Mouse (Mus musculus): Measurements from ENCODE around the gene Hist1h3d. TPM values are rescaled to one million over a fixed set of nuclear protein-coding genes. Genes with fewer than 3 reads are reported as not detected.
"Not testable (repeated sequence)": the region's sequence is repeated elsewhere in the genome, so short reads cannot be mapped to it uniquely, and the experiment has no call there.

The Hist1h3d gene
- polyA plus RNA-seq, 1 experiment from 2014 or later: 1.2 TPM

DNA sequence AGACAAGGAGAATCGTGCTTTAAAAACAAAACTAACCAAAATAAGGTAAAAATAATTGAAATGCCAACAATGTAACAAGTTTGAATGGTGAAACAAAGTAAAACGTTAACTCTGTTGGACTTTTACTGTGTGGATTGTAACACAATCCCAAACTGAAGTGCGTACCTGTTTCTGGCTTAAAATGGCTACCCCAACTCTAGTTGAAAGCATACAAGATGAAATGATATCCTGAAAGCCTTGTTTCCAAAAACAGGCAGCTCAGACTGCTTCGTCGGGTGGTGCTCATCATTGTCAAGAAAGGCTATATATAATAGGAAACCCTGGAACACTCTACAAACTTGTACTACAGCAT lies 14.1 kb upstream of the Hist1h3d start:
- not testable (repeated sequence) for ATAC-seq (replicated peaks); H3K27me3 ChIP-seq (replicated peaks); H3K36me3 ChIP-seq (replicated peaks); H3K9me3 ChIP-seq
- Histone ChIP-seq H3K9ac (peak overlapping the region; percentile 55), H3K27ac (peak overlapping the region; percentile 97), H3K4me1 (peaks cover 12% of the 10 kb centered on the region), H3K4me3 (peak overlapping the region; percentile 49), H3K4me2 (peak overlapping the region; percentile 70)
- WGBS: 0% methylated on average over 2 of the region's 5 CpGs

DNA sequence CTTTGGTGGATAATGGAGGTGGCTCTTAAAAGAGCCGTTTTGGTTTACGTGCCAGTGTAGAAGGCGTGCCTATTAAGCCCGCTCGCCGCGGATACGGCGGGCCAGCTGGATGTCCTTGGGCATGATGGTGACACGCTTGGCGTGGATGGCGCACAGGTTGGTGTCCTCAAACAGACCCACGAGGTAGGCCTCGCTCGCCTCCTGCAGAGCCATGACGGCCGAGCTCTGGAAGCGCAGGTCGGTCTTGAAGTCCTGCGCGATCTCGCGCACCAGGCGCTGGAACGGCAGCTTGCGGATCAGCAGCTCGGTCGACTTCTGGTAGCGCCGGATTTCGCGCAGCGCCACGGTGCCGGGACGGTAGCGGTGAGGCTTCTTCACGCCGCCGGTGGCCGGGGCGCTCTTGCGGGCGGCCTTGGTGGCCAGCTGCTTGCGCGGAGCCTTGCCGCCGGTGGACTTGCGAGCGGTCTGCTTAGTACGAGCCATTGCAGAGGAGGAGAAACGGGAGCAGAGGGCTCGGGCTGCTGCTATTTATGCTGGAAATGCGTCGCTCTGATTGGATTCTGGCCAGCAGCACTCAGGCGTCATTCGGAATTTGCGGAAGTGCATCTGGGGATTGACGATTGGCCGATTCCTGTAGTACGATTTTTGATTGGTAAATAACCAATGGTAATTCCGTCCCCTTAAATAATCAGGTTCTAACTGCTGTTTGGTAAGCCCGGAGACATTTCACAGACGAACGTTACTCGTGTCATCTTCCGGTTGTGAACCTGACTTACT lies 13.5 kb upstream of the Hist1h3d start, which contains the start of gene Hist1h3e:
Gene Hist1h3e (minus strand): TSS at position 487 of the 777 bp plus-strand sequence.
- peak within 1 kb of the TSS; percentile 49 for H3K4me3 ChIP-seq
- H3K9me3 ChIP-seq; H3K36me3 ChIP-seq (replicated peaks); H3K4me1 ChIP-seq; H3K27me3 ChIP-seq (replicated peaks): not testable (repeated sequence)
- peak within 1 kb of the TSS; percentile 55 for H3K9ac ChIP-seq
- under 1% methylated on average over 58 of the region's 67 CpGs for WGBS
- peak within 1 kb of the TSS; percentile 97 for H3K27ac ChIP-seq
- H3K4me2 ChIP-seq: peak within 1 kb of the TSS; percentile 70
- peak; percentile 97 for ATAC-seq (replicated peaks)

DNA sequence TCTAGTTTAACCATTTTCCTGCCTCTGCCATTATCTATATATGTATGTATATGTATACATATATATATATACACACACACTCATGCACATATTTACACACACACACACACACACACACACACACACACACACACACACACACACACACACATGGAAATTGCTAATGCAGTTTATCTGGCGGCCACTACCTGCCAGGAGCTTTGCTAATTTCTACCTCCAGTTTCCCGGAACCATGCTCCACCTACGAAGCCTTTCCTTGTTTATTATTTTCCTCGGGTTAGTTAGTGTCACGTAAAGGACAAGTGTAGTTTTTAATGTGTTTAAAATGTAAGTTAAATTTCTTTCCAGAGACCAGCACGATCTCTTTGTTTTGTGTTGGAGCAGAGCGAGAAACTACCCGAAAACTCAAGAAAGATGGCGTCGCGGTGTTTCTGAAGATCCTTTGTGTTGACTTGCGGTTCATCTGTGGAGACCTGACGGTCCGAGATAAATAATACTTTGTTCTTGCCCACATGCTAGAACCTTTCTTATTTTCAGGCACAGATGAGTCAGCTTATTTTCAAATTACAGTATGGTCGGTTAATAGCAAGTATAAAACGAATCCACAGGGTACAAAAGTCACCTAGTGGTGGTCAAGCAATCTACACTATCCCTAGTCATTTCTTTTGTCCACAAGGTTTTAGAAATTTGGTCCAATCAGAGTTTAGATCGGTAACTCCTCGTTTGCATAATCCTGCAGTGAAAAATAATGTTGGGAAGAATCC lies 12.7 kb upstream of the Hist1h3d start:
- Histone ChIP-seq H3K4me3 (peak overlapping the region; percentile 49), H3K4me2 (peak overlapping the region; percentile 70), H3K27ac (peak overlapping the region; percentile 97), H3K36me3 (replicated peaks) (no peaks in the 10 kb centered on the region), H3K27me3 (replicated peaks) (no peaks in the 10 kb centered on the region), H3K9me3 (no peaks in the 10 kb centered on the region), H3K9ac (peak overlapping the region; percentile 45), H3K4me1 (peaks cover 9% of the 10 kb centered on the region)
- peak; percentile 65 for ATAC-seq (replicated peaks)
- under 1% methylated on average over 18 of the region's 18 CpGs for WGBS

DNA sequence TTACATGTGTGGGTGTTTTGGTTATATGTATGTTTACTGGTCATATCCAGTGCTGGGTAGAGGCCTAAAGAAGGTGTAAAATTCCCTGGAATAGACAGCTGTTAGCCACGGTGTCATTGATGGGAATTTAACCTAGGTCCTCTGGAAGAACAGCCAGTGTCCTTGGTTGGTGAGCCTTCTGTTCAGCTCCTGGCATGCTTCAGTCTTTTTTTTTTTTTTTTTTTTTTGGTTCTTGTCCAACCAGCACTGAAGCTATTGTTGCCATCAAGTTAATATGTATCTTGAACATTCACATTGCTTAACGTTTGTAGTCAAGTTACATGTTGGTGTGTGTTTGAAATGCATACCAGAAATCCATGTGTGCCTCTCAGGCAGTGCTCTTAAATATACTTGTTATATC lies 11.1 kb upstream of the Hist1h3d start:
- peaks cover 9% of the 10 kb centered on the region for H3K4me1 ChIP-seq
- H3K27me3 ChIP-seq (replicated peaks): no peaks in the 10 kb centered on the region
- no peak overlapping the region for H3K4me3 ChIP-seq
- H3K4me2 ChIP-seq: no peak overlapping the region
- WGBS: 96% methylated on average over 2 of the region's 2 CpGs
- H3K36me3 ChIP-seq (replicated peaks): no peaks in the 10 kb centered on the region
- no peak for ATAC-seq (replicated peaks)
- H3K9ac ChIP-seq: no peak overlapping the region
- no peaks in the 10 kb centered on the region for H3K9me3 ChIP-seq
- H3K27ac ChIP-seq: peak overlapping the region; percentile 97; the same call in 1 of the 2 replicates

DNA sequence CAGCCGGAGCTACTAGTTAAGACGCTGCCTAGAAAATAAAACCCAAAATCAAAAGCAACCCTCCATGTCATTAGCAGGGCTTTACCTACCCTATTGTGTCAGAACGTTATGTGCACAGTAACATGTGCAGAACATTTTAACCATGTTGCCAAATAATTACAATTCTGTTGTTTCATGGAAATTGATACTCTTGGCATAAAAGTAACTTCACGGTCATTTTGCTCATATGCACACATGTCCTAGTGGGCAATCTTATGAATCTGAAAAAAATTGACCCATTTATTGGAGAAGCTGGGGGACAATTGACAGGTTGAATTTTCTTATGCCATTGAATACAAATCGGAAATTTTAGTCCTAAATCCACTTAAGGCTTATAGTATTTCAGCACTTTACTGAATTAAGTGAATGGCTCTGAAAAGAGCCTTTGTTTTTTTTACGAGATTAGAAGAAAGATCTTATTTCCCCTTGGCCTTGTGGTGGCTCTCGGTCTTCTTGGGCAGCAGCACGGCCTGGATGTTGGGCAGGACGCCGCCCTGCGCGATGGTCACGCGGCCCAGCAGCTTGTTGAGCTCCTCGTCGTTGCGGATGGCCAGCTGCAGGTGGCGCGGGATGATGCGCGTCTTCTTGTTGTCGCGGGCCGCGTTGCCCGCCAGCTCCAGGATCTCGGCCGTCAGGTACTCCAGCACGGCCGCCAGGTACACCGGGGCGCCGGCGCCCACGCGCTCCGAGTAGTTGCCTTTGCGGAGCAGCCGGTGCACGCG lies 5.1 kb upstream of the Hist1h3d start:
- H3K9me3 ChIP-seq; H3K36me3 ChIP-seq (replicated peaks); H3K27me3 ChIP-seq (replicated peaks): not testable (repeated sequence)
- Histone ChIP-seq H3K27ac (peak overlapping the region; percentile 96), H3K4me1 (peaks cover 27% of the 10 kb centered on the region), H3K4me3 (peak overlapping the region; percentile 45), H3K9ac (peak overlapping the region; percentile 41), H3K4me2 (peak overlapping the region; percentile 75)
- ATAC-seq (replicated peaks): peak; percentile 38; the same call in 1 of the 2 replicates
- 1% methylated on average over 27 of the region's 41 CpGs for WGBS

DNA sequence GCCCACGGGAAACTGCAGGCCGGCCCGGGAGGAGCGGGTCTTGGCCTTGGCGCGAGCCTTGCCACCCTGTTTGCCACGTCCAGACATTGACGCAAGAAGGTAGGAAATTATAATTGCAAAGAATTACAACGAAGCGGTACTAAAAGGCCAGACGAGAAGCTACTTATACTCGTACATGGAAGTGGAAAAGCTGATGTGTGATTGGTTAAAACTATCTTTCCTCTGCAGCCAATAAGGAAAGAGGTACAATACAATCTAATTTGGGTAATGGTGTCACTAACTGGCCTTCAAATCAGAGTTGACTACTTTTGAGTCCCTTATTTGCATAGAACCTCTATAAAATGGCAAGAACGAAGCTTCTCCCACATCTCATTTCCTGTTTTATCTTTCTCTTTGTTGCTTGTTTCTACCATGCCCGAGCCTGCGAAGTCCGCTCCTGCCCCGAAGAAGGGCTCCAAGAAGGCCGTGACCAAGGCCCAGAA lies 4.5 kb upstream of the Hist1h3d start, which contains the start of the genes Hist1h2ae and Hist1h2bg:
Gene Hist1h2ae (minus strand): TSS at position 199 of the 482 bp plus-strand sequence.
Gene Hist1h2bg (plus strand): TSS at position 375 of the 482 bp plus-strand sequence.
- Histone ChIP-seq H3K4me3 (peak within 1 kb of the TSS; percentile 45), H3K9ac (peak within 1 kb of the TSS; percentile 65), H3K4me2 (peak within 1 kb of the TSS; percentile 75), H3K9me3 (no peaks in the 10 kb centered on the region), H3K27ac (peak within 1 kb of the TSS; percentile 96), H3K4me1 (peaks cover 28% of the 10 kb centered on the region), H3K27me3 (replicated peaks) (no peaks in the 10 kb centered on the region), H3K36me3 (replicated peaks) (no peaks in the 10 kb centered on the region)
- peak; percentile 95 for ATAC-seq (replicated peaks)
- WGBS: under 1% methylated on average over 18 of the region's 18 CpGs

DNA sequence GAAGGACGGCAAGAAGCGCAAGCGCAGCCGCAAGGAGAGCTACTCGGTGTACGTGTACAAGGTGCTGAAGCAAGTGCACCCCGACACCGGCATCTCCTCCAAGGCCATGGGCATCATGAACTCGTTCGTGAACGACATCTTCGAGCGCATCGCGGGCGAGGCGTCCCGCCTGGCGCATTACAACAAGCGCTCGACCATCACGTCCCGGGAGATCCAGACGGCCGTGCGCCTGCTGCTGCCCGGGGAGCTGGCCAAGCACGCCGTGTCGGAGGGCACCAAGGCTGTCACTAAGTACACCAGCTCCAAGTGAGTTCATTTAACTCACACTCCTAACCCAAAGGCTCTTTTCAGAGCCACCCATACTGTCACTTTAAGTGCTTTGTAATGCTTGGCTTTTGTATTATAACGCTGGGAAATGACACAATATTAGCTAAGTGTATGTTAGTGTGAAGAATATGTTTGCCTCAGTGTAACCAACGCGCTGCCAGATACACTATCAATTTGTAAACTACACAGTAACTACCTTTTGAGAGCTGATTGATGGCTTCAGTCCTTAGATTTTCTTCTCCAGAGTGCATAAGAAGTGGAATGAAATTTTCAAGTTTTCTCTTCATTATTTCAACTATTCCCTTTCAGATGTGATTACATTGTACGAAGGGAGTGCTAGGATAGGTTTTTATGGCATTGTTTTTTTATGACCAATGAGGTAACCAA lies 3.9 kb upstream of the Hist1h3d start:
- H3K4me3 ChIP-seq: peak overlapping the region; percentile 45
- WGBS: under 1% methylated on average over 13 of the region's 34 CpGs
- 0 out of 2 replicates have a peak, but pooled peaks have one; percentile 0 for ATAC-seq (replicated peaks)
- H3K4me1 ChIP-seq: peaks cover 34% of the 10 kb centered on the region
- not testable (repeated sequence) for H3K9me3 ChIP-seq; H3K27me3 ChIP-seq (replicated peaks); H3K36me3 ChIP-seq (replicated peaks)
- H3K27ac ChIP-seq: peak overlapping the region; percentile 96
- peak overlapping the region; percentile 75 for H3K4me2 ChIP-seq
- H3K9ac ChIP-seq: peak overlapping the region; percentile 65

DNA sequence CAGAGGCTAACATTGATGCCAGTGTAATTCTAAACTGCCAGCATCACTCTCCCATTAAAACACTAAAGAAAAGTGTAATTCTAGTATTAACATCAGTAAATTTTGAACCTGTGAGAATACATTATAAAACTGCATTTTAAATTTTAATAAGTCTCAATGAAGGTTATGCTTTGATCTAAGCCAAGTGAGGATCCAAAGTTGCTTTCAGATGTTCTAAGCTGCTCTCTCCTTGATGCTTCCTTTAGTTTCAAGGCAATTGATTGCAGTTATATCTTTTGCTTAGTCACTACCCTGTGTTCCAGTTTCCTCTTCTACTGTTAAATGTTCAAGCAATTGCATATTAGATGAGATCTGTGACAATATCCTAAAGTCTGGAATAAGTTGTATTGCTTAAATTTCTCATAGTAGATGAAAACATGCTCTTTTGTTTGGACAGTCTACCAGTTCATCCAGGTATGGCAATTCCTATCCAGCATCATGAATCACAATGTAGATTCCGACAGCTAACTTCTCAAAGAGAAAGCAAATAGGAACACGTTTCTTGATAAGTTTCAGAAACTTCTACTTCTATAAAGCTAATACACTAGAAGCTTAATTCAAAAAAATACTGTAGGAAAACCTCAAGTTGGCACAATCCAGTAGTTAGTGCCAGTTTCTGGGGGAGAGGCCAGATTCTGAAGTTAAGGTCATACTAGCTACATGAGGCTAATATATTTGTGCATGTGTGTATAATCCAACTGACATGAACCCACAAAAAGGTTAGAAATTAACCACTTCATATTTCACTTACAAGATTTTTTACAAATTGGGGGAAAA lies 3.1 kb upstream of the Hist1h3d start:
- H3K9ac ChIP-seq: peak overlapping the region; percentile 65; the same call in 1 of the 2 replicates
- peak overlapping the region; percentile 45 for H3K4me3 ChIP-seq
- ATAC-seq (replicated peaks): no peak
- H3K4me1 ChIP-seq: peaks cover 42% of the 10 kb centered on the region
- WGBS: 39% methylated on average over 2 of the region's 2 CpGs
- peak overlapping the region; percentile 96 for H3K27ac ChIP-seq
- no peaks in the 10 kb centered on the region for H3K27me3 ChIP-seq (replicated peaks)
- peak overlapping the region; percentile 75 for H3K4me2 ChIP-seq
- H3K9me3 ChIP-seq: no peaks in the 10 kb centered on the region
- H3K36me3 ChIP-seq (replicated peaks): no peaks in the 10 kb centered on the region

DNA sequence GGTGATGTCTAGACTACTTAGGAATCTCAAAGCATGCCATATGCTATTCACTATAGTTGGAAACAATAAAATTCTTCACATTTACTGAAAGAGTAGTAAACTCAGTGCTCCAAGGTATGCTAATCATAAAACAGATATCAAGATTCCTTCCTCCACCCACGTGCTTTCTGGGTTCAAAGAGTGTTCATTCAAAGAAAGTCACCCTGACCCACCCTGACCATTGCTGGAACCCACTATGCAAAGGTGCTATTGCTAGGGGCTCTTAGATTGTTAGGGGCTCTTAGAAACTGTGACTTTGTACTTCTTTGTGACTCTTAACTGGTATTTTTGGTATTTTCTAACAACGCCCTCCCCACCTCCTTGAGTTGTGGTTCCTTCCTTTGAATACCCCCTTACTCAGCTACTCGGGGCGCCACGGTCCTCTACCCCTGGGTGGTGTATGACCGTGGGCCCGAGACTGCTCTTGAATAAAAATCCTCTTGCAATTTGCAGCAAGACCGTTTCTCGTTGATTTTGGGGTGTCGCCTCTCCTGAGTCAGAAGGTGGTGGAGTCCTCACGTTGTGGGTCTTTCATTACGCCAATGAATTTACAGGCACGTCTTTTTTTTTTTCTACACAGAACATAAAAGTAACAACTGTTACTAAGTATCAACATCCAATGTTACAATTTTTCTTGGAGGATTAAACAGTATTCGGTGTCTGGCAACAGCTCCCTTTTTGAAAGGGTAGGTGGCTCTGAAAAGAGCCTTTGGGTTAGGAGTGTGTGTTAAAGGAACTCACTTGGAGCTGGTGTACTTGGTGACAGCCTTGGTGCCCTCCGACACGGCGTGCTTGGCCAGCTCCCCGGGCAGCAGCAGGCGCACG lies 2.3 kb upstream of the Hist1h3d start:
- Histone ChIP-seq H3K4me3 (peak overlapping the region; percentile 36), H3K4me1 (peaks cover 42% of the 10 kb centered on the region), H3K27ac (peak overlapping the region; percentile 86), H3K4me2 (peak overlapping the region; percentile 75)
- not testable (repeated sequence) for H3K9me3 ChIP-seq; H3K27me3 ChIP-seq (replicated peaks); H3K36me3 ChIP-seq (replicated peaks); H3K9ac ChIP-seq; ATAC-seq (replicated peaks)
- WGBS: 8% methylated on average over 20 of the region's 20 CpGs

DNA sequence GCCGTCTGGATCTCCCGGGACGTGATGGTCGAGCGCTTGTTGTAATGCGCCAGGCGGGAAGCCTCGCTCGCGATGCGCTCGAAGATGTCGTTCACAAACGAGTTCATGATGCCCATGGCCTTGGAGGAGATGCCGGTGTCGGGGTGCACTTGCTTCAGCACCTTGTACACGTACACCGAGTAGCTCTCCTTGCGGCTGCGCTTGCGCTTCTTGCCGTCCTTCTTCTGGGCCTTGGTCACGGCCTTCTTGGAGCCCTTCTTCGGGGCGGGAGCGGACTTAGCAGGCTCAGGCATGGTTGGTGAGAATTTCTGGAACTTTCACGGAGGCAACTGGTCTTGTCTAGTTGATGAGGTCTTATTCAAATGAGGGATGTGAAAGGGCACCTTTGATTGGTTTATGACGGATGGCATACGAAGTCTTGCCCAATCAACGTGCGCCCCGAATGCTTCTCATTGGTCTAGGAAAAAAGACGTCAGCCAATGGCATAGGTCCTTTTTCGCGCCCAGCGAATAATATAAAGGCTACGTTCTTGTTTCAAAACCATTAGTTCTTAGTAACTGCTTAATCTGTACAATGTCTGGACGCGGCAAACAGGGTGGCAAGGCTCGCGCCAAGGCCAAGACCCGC lies 1.6 kb upstream of the Hist1h3d start, which contains the start of the genes Hist1h2bf and Hist1h2ad:
Gene Hist1h2bf (minus strand): TSS at position 299 of the 627 bp plus-strand sequence.
Gene Hist1h2ad (plus strand): TSS at position 484 of the 627 bp plus-strand sequence.
- Histone ChIP-seq H3K4me1 (peaks cover 42% of the 10 kb centered on the region), H3K4me3 (peak within 1 kb of the TSS; percentile 41), H3K27ac (peak within 1 kb of the TSS; percentile 86), H3K4me2 (peak within 1 kb of the TSS; percentile 75)
- not testable (repeated sequence) for H3K36me3 ChIP-seq (replicated peaks); H3K27me3 ChIP-seq (replicated peaks); H3K9me3 ChIP-seq; H3K9ac ChIP-seq
- peak; percentile 92 for ATAC-seq (replicated peaks)
- under 1% methylated on average over 42 of the region's 42 CpGs for WGBS

Measured in midbrain, embryonic 15.5 days (tissue).